Mouse (Mus musculus) forebrain, embryonic 14.5 days (tissue): Measurements from ENCODE around the gene Lingo2. TPM values are rescaled to one million over a fixed set of nuclear protein-coding genes. Genes with fewer than 3 reads are reported as not detected.

Experiments
- ATAC-seq: fragments of 200-750 bp; cut with Nextera tagmentation; 2 replicates; pipeline ENCODE4 v1.8.0; 2017; ENCODE audit warnings: mild to moderate bottlenecking, moderate library complexity
- DNase-seq: peaks from one replicate; pipeline ENCODE4 v3.0.0-alpha.2; 2015; ENCODE audit warnings: low spot score
- H3K27ac ChIP-seq: fragments of 300-500 bp; sonication (generic); 2 replicates; pipeline ENCODE4 v1.5.1; 2014; ENCODE audit warnings: low read depth, mild to moderate bottlenecking, control low read depth, low read length, moderate library complexity
- H3K27me3 ChIP-seq: fragments of 300-500 bp; sonication (generic); replicated peaks from 2 replicates; pipeline ENCODE4 v1.6.1; 2014; ENCODE audit warnings: low read length, control low read depth, mixed read lengths; ENCODE audit not compliant: control insufficient read depth, insufficient read depth
- H3K36me3 ChIP-seq: fragments of 300-500 bp; sonication (generic); 2 replicates; pipeline ENCODE4 v1.6.1; 2014; ENCODE audit warnings: low read length, control low read depth; ENCODE audit not compliant: control insufficient read depth, insufficient read depth
- H3K4me1 ChIP-seq: fragments of 300-500 bp; sonication (generic); 2 replicates; pipeline ENCODE4 v1.6.1; 2014; ENCODE audit warnings: antibody characterized with exemption, low read length, control low read depth; ENCODE audit not compliant: control insufficient read depth, insufficient read depth
- H3K4me2 ChIP-seq: fragments of 300-500 bp; sonication (generic); 2 replicates; pipeline ENCODE4 v1.6.1; 2014; ENCODE audit warnings: mild to moderate bottlenecking, control low read depth, low read length
- H3K4me3 ChIP-seq: fragments of 300-500 bp; sonication (generic); 2 replicates; pipeline ENCODE4 v1.5.1; 2014; ENCODE audit warnings: low read depth, low read length, control low read depth
- H3K9ac ChIP-seq: fragments of 300-500 bp; sonication (generic); 2 replicates; pipeline ENCODE4 v1.6.1; 2014; ENCODE audit warnings: mild to moderate bottlenecking, low read length, control low read depth, moderate library complexity
- H3K9me3 ChIP-seq: fragments of 300-500 bp; sonication (generic); replicated peaks from 2 replicates; pipeline ENCODE4 v1.6.1; 2016; ENCODE audit warnings: low read length, control low read depth, mixed read lengths; ENCODE audit not compliant: control insufficient read depth
- WGBS: fragments of 180-500 bp; shearing (Covaris S2); extraction: QIAGEN DNeasy Blood & Tissue Kit; methylation state at CpG from one replicate; pipeline ENCODE4 v1.1.7; 2014; 5-methylcytosine and 5-hydroxymethylcytosine counted together
- polyA plus RNA-seq: library from polyadenylated mRNA; unstranded; fragments of >200 nt; fragmentation: Nextera tagmentation; extraction: Ambion mirVana; gene quantifications from 2 replicates; pipeline ENCODE4 v1.2.1, GENCODE M21; 2014

The Lingo2 gene
- polyA plus RNA-seq, 1 experiment from 2014 or later, result 17.8 TPM

DNA sequence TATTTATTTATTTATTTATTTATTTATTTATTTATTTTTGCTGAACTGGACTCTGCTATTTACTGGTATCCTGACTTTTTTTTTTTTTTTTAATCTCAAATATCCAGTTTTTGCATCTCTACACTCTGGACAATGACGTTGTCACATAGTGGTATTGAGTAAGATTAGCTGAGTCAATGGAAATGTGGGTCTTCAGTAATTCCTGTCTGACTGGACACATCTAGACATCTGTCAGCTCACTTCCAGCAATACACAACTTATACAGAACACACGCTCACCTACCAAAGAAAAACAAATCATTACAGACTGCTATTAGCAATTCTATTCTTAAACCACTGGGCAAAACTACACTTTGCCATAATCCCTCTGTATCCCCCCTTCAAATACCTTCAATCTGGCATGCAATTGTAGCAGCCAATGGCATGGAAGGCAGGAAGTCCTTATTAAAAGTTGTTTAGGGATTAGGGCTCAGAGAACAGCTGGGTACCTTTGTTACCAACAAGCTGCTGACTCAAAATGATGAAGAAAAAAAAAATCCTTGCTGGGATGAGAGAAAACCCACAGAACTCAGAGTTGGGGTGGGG is 1144.6 kb downstream of the Lingo2 start:
- ATAC-seq, result peak; percentile 50; the same call in 1 of the 2 replicates

DNA sequence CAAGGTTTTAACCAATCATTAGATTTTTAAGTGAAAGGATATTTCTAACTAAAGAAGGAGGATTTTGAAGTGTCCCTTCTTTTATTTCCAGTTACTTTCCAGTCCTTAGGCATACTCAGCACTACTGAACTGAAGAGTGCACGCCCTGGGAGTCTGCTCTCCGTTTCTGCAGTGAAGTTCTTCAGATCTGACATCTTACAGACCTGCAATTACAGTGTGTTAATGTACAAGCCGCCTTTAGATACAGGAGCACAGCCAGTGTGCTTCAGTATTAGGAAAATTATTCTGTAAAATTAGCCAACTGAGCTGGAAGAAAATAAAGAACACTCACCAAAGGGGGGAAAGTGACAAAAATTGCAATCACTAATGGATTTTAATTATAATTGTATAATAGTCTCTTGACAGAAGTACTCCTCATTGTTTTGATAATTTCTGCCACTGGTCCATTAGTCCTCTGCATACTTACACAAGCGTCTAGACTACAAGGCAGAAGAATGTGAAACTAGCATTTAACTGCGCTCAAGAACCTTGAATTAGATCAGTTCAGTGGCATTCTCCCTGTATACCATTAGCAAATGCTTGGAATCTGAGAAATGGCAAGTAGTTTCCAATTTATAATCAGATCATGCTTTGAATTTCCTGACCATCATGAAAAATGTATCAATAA is 1167.2 kb downstream of the Lingo2 start:
- DNase-seq (peak; percentile 34), ATAC-seq (peak; percentile 66)
- no peaks in the 10 kb centered on the region for H3K27me3 ChIP-seq
- 45% methylated on average over 5 of the region's 5 CpGs for WGBS
- H3K9ac ChIP-seq, result no peak overlapping the region
- H3K4me3 ChIP-seq, result no peak overlapping the region
- H3K36me3 ChIP-seq, result no peaks in the 10 kb centered on the region
- H3K4me2 ChIP-seq, result no peak overlapping the region
- no peaks in the 10 kb centered on the region for H3K4me1 ChIP-seq
- no peaks in the 10 kb centered on the region for H3K9me3 ChIP-seq
- no peak overlapping the region for H3K27ac ChIP-seq

More for the DNA sequence above, 1144.6 kb downstream of the Lingo2 start:
- no peaks in the 10 kb centered on the region for H3K36me3 ChIP-seq
- no peak overlapping the region for H3K9ac ChIP-seq
- no peak overlapping the region for H3K27ac ChIP-seq
- H3K4me1 ChIP-seq, result no peaks in the 10 kb centered on the region
- WGBS, result 21% methylated on average over 2 of the region's 2 CpGs
- H3K27me3 ChIP-seq, result no peaks in the 10 kb centered on the region
- H3K9me3 ChIP-seq, result no peaks in the 10 kb centered on the region
- peak; percentile 51 for DNase-seq
- H3K4me2 ChIP-seq, result no peak overlapping the region
- no peak overlapping the region for H3K4me3 ChIP-seq

DNA sequence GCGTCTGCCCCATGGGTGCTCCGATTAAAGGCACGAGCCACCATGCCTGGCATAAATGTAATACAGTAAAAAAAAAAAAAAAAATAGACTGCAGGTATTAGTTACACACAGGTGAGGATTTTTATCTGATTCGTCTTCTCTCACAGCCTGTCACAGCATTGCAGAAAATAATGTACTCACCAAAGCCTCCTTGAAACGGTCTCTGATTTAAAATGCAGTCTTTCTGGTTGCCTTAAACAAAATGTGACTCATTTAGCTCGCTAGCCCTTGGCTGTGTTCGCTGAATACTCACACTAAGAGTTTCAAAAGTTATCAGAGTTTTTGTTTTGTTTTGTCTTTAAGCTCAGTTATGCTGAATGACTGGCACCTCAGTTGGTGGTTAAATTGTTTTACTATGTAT is 1180.7 kb downstream of the Lingo2 start:
- 49% methylated on average over 7 of the region's 7 CpGs for WGBS
- Histone ChIP-seq H3K9ac (no peak overlapping the region), H3K27ac (no peak overlapping the region), H3K27me3 (no peaks in the 10 kb centered on the region), H3K4me3 (no peak overlapping the region), H3K36me3 (no peaks in the 10 kb centered on the region), H3K9me3 (no peaks in the 10 kb centered on the region), H3K4me2 (no peak overlapping the region), H3K4me1 (0 out of 2 replicates have a peak, but pooled peaks cover 8% of the 10 kb centered on the region)
- ATAC-seq (no peak), DNase-seq (no peak)

DNA sequence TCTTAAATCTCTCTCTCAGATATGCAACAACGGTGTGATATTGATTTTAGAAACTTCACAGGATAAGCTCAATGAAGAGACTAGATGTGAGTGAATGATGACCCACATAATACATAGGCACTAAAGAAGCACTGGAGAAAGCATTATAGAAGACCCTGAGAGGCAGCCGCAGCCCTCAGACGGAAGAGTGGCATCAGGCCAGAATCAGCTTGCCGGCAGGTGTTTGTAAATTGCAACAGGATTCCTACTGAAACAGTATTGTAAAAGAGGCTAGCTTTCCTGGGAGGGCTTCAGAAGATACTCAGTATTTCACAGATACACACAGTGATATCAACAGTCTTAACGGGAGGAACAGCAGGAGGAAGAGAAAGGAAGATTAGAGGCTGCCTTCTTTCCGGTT is 1184.6 kb downstream of the Lingo2 start:
- 58% methylated on average over 6 of the region's 6 CpGs for whole genome bisulfite sequencing
- no peak overlapping the region for H3K9ac ChIP-seq
- H3K4me1 ChIP-seq, result 0 out of 2 replicates have a peak, but pooled peaks cover 7% of the 10 kb centered on the region
- no peaks in the 10 kb centered on the region for H3K27me3 ChIP-seq
- no peaks in the 10 kb centered on the region for H3K9me3 ChIP-seq
- no peaks in the 10 kb centered on the region for H3K36me3 ChIP-seq
- DNase-seq (peak; percentile 25), ATAC-seq (no peak)
- H3K27ac ChIP-seq, result no peak overlapping the region
- H3K4me3 ChIP-seq, result no peak overlapping the region
- H3K4me2 ChIP-seq, result no peak overlapping the region

DNA sequence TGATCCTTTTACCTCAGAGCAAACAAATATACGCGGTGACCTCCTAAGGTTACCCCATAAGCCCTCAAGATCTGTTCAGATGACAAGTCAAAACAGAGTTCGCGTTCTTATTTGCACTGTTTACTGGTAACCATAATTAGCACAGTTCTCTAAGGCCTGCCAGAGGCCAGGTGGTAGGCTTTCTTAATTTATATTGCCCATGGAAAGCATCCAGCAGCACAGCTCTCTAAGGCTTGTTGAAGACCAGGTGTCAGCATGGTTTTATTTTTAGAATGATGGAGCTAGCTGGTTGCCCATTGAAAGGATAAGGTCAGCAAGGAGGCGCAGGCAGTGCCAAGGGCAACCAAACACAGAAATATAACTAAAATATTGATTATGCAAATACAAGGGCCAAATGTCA is 1190.4 kb downstream of the Lingo2 start:
- DNase-seq (no peak), ATAC-seq (no peak)
- no peaks in the 10 kb centered on the region for H3K9me3 ChIP-seq
- WGBS, result 81% methylated on average over 5 of the region's 5 CpGs
- H3K27me3 ChIP-seq, result no peaks in the 10 kb centered on the region
- no peak overlapping the region for H3K9ac ChIP-seq
- H3K27ac ChIP-seq, result no peak overlapping the region
- no peaks in the 10 kb centered on the region for H3K36me3 ChIP-seq
- no peak overlapping the region for H3K4me2 ChIP-seq
- no peak overlapping the region for H3K4me3 ChIP-seq
- no peaks in the 10 kb centered on the region for H3K4me1 ChIP-seq

DNA sequence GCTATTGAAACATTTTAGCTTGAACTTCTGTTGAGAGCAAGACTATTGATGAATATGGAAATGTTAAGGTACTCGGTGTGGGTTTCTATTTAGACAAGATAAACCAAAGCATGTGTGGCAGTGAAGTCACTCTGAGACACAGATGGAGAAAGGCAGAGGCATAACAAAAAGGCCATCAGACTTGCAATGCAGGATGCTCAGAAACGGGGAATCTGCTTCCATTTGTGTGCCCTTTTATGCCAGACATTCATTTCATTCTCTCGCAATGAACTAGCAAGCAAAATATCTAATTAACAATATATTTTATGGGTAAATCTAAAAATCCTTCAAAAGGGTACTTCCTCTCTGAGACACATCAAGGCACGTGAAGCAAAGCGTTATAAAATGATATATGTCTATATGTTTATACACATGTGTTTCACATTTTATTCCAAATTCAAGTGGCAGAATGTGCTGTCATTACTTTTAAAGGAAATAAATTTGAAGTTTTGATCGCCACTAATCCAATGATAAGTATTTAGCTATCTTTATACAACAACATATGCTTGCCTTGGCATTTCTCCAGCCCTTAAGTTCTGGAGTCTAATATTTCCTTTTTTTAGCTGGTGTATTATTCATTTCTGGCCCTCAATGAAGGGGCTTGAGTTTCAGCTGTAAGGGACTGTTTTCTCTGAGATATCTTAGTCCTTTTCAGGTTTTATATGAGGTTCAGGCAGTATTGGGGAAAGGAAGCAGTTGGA is 1199.3 kb downstream of the Lingo2 start:
- DNase-seq, result peak; percentile 62
- no peak overlapping the region for H3K4me2 ChIP-seq
- no peaks in the 10 kb centered on the region for H3K4me1 ChIP-seq
- H3K9ac ChIP-seq, result no peak overlapping the region
- WGBS, result 71% methylated on average over 6 of the region's 6 CpGs
- H3K27ac ChIP-seq, result no peak overlapping the region
- H3K4me3 ChIP-seq, result no peak overlapping the region
- no peak; the same call in 1 of the 2 replicates for ATAC-seq
- no peaks in the 10 kb centered on the region for H3K9me3 ChIP-seq
- H3K27me3 ChIP-seq, result no peaks in the 10 kb centered on the region
- no peaks in the 10 kb centered on the region for H3K36me3 ChIP-seq

DNA sequence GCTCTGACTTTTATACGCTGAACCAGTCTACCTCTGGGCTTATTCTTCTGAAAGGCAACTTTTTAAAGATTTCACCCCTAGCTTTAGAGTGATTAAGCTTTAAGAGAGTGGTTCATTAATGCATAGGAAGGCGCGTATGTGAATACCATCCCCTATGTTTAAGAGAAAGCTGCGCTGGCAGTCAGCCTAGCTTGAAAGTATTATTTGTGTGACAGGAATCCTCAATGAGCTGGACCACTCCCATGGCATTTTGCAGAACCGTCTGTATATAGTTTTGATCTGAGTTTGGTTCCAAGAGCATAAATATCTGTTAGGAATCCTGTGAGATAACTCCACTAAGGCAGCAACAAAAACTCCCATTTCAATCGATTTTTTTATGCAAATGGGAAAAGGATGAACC is 1204.9 kb downstream of the Lingo2 start:
- Histone ChIP-seq H3K4me1 (no peaks in the 10 kb centered on the region), H3K4me2 (no peak overlapping the region), H3K4me3 (no peak overlapping the region), H3K9me3 (no peaks in the 10 kb centered on the region), H3K27ac (no peak overlapping the region), H3K9ac (no peak overlapping the region), H3K27me3 (no peaks in the 10 kb centered on the region), H3K36me3 (no peaks in the 10 kb centered on the region)
- DNase-seq (peak; percentile 73), ATAC-seq (peak; percentile 52; the same call in 1 of the 2 replicates)
- WGBS, result 32% methylated on average over 6 of the region's 6 CpGs

DNA sequence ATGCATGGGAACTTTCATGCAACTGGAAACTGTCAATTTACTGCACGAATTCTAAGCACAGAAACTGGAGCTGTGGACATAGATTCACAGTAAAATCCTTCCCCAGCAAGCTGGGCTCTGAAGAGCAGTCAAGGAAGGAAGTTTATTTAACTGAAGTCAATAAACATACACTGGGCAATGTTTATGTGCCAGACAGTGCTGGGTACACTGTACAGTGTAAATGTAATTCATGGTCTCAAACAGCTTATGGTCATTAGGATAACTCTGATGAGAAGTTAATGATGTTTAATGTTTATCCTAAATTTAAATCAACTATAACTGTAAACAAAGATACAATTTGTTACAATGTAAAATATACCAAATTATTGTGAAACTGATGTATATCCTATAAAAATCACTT is 1226.8 kb downstream of the Lingo2 start:
- WGBS, result 73% methylated on average over 1 of the region's 1 CpGs
- H3K4me3 ChIP-seq, result no peak overlapping the region
- no peak for DNase-seq
- no peaks in the 10 kb centered on the region for H3K9me3 ChIP-seq
- H3K36me3 ChIP-seq, result no peaks in the 10 kb centered on the region
- ATAC-seq, result no peak
- no peak overlapping the region for H3K27ac ChIP-seq
- H3K4me1 ChIP-seq, result no peaks in the 10 kb centered on the region
- H3K4me2 ChIP-seq, result no peak overlapping the region
- no peak overlapping the region for H3K9ac ChIP-seq
- H3K27me3 ChIP-seq, result no peaks in the 10 kb centered on the region

DNA sequence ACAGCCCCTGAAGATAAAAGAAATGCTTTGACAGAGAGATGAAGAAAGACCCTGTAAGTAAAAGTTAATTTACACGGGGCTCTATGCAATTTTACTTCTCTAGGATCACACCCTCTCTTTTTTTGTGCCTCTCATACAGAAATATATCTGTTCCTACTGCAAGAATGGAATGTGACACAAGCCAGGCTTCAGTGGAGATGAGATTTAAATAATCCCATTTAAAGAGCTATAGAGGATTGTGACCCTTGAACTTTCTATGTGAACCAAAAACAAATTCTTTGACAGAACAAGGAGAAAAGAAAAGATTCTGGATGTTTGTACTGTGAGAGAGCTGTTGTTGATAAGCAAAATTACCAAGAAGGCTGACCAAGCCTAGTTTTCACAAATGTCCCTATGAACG is 1247.4 kb downstream of the Lingo2 start:
- Histone ChIP-seq H3K27ac (no peak overlapping the region), H3K4me2 (no peak overlapping the region), H3K4me1 (no peaks in the 10 kb centered on the region), H3K4me3 (no peak overlapping the region), H3K9ac (no peak overlapping the region), H3K9me3 (no peaks in the 10 kb centered on the region), H3K27me3 (no peaks in the 10 kb centered on the region), H3K36me3 (no peaks in the 10 kb centered on the region)
- no peak for ATAC-seq
- no peak for DNase-seq
- WGBS, result 19% methylated on average over 2 of the region's 2 CpGs
